Mouse (Mus musculus) olfactory bulb, adult 2 months (tissue): ENCODE results near the gene Hist1h4c. TPM values are rescaled to one million over a fixed set of nuclear protein-coding genes. Genes with fewer than 3 reads are reported as not detected.
"Not testable (repeated sequence)": the region's sequence is repeated elsewhere in the genome, so short reads cannot be mapped to it uniquely, and the experiment has no call there.

Experiments used
- H3K27ac ChIP-seq: fragments of 200-500 bp; 2 replicates; pipeline ENCODE4 v1.5.1; 2012; ENCODE audit warnings: low read depth, low read length; ENCODE audit not compliant: insufficient read depth
- H3K4me1 ChIP-seq: fragments of 200-500 bp; 2 replicates; pipeline ENCODE4 v1.6.1; 2012; ENCODE audit warnings: low read length; ENCODE audit not compliant: control insufficient read depth, insufficient read depth
- H3K4me3 ChIP-seq: fragments of 200-500 bp; 2 replicates; pipeline ENCODE4 v1.5.1; 2012; ENCODE audit warnings: mild to moderate bottlenecking, low read depth, low read length, moderate library complexity; ENCODE audit not compliant: insufficient read depth
- CTCF ChIP-seq: fragments of 200-500 bp; IDR thresholded peaks from 2 replicates; pipeline ENCODE4 v1.5.1; 2012; ENCODE audit warnings: low read depth, mild to moderate bottlenecking, low read length, moderate library complexity; ENCODE audit not compliant: insufficient read depth
- POLR2A ChIP-seq: fragments of 200-500 bp; IDR thresholded peaks from 2 replicates; pipeline ENCODE4 v1.6.1; 2012; ENCODE audit warnings: mild to moderate bottlenecking, low read depth, low read length, moderate library complexity; ENCODE audit not compliant: insufficient read depth
- WGBS: fragments of 180-500 bp; shearing (Covaris S2); methylation state at CpG from one replicate; pipeline ENCODE4 v1.1.7; 2018; 5-methylcytosine and 5-hydroxymethylcytosine counted together
- polyA plus RNA-seq: library from polyadenylated mRNA; stranded (reverse); fragments of >200 nt; gene quantifications from 2 replicates; pipeline ENCODE4 v1.2.4, GENCODE M21; 2012; ENCODE audit warnings: low replicate concordance; ENCODE audit not compliant: missing spikeins, insufficient read depth, insufficient read length

Gene Hist1h4c
- polyA plus RNA-seq, 1 experiment = not detected

- 88% methylated on average over 2 of the region's 2 CpGs for WGBS
- H3K4me1 ChIP-seq = no peaks in the 10 kb centered on the region
- H3K27ac ChIP-seq = no peak overlapping the region
- TF ChIP-seq CTCF (no peak), POLR2A (no peak)
- H3K4me3 ChIP-seq = no peak overlapping the region
Measured at GRCm38 (mm10) chr13:23689459-23689858, 8.8 kb downstream of the Hist1h4c start.

- H3K4me3 ChIP-seq = no peak overlapping the region
- WGBS = 94% methylated on average over 2 of the region's 2 CpGs
- H3K27ac ChIP-seq = no peak overlapping the region
- TF ChIP-seq CTCF (no peak), POLR2A (no peak)
- H3K4me1 ChIP-seq = no peaks in the 10 kb centered on the region
Measured at GRCm38 (mm10) chr13:23688956-23689355, 9.3 kb downstream of the Hist1h4c start.

DNA sequence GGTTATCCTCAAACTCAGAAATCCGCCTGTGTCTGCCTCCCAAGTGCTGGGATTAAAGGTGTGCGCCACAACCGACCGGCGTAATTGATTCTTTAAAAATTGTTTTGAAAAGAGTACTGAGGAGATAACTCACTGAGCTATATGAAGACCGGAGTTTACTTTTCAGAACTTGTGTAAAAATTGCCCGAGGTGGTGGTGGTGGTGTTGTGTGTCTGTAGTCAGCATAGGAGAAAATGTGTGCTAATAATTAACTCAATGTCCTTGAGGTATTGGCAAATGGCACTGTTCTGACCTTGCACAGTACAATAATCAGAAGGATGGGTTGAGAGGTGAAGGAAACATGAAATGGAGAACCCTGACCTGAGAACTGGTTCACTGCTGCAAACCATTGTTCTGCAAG is 10.3 kb downstream of the Hist1h4c start:
- H3K27ac ChIP-seq = no peak overlapping the region
- TF ChIP-seq POLR2A (no peak), CTCF (no peak)
- no peak overlapping the region for H3K4me3 ChIP-seq
- no peaks in the 10 kb centered on the region for H3K4me1 ChIP-seq
- 96% methylated on average over 7 of the region's 7 CpGs for WGBS

DNA sequence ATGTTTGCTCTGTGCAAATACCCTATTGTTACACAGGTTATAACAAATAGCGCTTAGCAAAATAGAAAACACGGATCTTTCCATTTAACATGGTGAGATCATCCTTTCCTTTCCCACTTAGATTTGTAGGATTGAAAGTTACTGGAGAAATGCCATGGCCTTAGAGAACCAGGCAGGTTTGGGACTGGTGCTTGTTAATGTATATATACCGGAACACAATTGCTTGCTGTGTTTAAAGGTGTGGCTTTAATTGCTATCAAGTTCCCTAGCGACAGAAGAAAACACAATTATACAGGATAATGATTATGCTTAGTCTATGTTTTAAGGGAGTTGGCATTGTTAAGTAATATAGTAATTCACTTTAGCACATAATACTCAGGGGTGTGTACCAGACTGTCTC is 11.1 kb downstream of the Hist1h4c start:
- Histone ChIP-seq H3K4me3 (no peak overlapping the region), H3K4me1 (no peaks in the 10 kb centered on the region), H3K27ac (no peak overlapping the region)
- WGBS = 50% methylated on average over 4 of the region's 4 CpGs
- TF ChIP-seq POLR2A (no peak), CTCF (no peak)

DNA sequence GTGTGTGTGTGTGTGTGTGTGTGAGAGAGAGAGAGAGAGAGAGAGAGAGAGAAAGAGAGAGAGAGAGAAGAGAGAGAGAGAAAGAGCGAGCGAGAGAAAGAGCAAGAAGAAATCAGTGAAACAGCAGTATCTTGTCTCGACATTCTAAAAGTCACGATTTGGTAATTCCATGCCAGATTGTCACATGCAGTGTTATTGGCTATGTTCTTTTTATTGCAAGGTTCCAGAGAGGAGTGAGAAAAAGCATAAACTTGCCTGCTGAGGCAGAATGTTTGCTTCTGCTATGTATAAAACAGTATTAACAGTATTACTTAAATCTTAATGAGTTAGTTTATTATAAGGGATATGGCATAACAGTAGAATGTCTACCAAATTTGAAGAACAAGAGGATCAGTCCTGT is 12.3 kb downstream of the Hist1h4c start:
- H3K4me3 ChIP-seq = 0 out of 2 replicates have a peak overlapping the region, but pooled peaks have one; percentile 17

GRCm38 (mm10) chr13:23685121-23685861 is 13.0 kb downstream of the Hist1h4c start:
- Histone ChIP-seq H3K4me1 (no peaks in the 10 kb centered on the region), H3K27ac (peak overlapping the region; percentile 63), H3K4me3 (peak overlapping the region; percentile 27)
- TF ChIP-seq CTCF (no peak), POLR2A (no peak)
- WGBS = under 1% methylated on average over 15 of the region's 15 CpGs

More for the DNA sequence above, 12.3 kb downstream of the Hist1h4c start:
- H3K4me1 ChIP-seq = no peaks in the 10 kb centered on the region
- whole genome bisulfite sequencing = 11% methylated on average over 4 of the region's 4 CpGs
- TF ChIP-seq POLR2A (no peak), CTCF (no peak)
- H3K27ac ChIP-seq = 0 out of 2 replicates have a peak overlapping the region, but pooled peaks have one; percentile 44

- under 1% methylated on average over 19 of the region's 37 CpGs for WGBS
- peak overlapping the region; percentile 85 for H3K27ac ChIP-seq
Measured at GRCm38 (mm10) chr13:23684295-23684945, 13.8 kb downstream of the Hist1h4c start.

DNA sequence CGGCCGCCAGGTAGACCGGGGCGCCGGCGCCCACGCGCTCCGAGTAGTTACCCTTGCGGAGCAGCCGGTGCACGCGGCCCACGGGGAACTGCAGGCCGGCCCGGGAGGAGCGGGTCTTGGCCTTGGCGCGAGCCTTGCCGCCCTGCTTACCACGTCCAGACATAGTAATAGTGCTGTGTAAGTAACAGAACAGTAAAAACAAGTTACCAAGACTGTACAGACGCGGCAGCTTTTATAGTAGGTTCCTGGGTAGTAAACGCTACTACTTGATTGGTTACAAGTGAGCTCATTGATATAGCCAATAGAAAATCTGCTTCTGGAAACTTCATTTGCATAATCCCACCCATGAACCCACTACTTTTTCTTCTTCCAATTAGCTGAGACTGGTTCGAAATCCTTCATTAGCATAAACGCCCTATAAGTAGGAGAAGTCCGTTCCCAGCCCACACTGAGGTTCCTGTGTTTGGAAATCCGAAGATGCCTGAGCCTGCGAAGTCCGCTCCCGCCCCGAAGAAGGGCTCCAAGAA is 14.4 kb downstream of the Hist1h4c start, which contains the start of the genes Hist1h2ac and Hist1h2bc:
TSS of gene Hist1h2ac (minus strand) at position 194 of the 527 bp plus-strand sequence.
TSS of gene Hist1h2bc (plus strand) at position 445 of the 527 bp plus-strand sequence.
- WGBS = under 1% methylated on average over 29 of the region's 32 CpGs
- Histone ChIP-seq H3K4me1 (no peaks in the 10 kb centered on the region), H3K27ac (peak within 1 kb of the TSS; percentile 85), H3K4me3 (peak within 1 kb of the TSS; percentile 60)
- TF ChIP-seq CTCF = no peak
- no peak for TF ChIP-seq POLR2A

More at GRCm38 (mm10) chr13:23684295-23684945, 13.8 kb downstream of the Hist1h4c start:
- not testable (repeated sequence) for H3K4me1 ChIP-seq
- peak overlapping the region; percentile 49 for H3K4me3 ChIP-seq

DNA sequence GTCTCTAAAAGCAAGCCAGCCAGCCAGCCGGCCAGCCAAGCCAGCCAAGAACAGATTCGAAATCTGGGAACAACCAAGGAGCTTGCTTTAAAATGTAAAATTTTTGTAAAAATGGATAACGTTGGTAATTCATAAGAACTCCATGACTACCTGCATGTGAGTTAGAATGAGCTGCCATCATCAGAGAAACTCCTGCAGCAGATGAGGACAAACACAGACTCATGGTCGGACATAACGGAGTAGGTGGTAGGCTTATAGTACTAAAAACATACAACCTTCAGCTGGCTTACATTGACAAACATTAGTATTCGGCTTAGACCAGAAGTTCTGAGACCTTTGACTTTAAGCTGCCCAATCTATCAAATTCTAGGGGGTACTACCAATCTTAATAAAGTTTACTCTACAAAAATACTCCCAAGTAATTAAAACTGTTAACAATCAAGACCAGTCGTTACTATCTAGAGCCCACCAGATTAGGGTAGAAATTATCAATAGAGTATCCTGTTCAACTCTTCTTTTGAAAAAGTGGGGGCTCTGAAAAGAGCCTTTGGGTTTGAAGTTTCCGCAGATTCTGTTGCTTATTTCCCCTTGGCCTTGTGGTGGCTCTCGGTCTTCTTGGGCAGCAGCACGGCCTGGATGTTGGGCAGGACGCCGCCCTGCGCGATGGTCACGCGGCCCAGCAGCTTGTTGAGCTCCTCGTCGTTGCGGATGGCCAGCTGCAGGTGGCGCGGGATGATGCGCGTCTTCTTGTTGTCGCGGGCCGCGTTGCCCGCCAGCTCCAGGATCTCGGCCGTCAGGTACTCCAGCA is 15.1 kb downstream of the Hist1h4c start:
- WGBS = 11% methylated on average over 13 of the region's 30 CpGs
- H3K4me3 ChIP-seq = peak overlapping the region; percentile 60
- not testable (repeated sequence) for H3K4me1 ChIP-seq, H3K27ac ChIP-seq
